Mouse (Mus musculus) lung, embryonic 16.5 days (tissue): ENCODE data around the gene Gin1. TPM values are rescaled to one million over a fixed set of nuclear protein-coding genes. Genes with fewer than 3 reads are reported as not detected.

Source experiments
- ATAC-seq: fragments of 200-750 bp; cut with Nextera tagmentation; 2 replicates; pipeline ENCODE4 v1.8.0; 2017; ENCODE audit warnings: low read depth, mild to moderate bottlenecking, moderate library complexity
- H3K27ac ChIP-seq: fragments of 300-500 bp; sonication (generic); 2 replicates; pipeline ENCODE4 v1.5.1; 2014; ENCODE audit warnings: mild to moderate bottlenecking, control low read depth, low read length
- H3K27me3 ChIP-seq: fragments of 300-500 bp; sonication (generic); 2 replicates; pipeline ENCODE4 v1.6.1; 2014; ENCODE audit warnings: low read depth, low read length, mixed read lengths; ENCODE audit not compliant: control insufficient read depth, insufficient read depth
- H3K36me3 ChIP-seq: fragments of 300-500 bp; sonication (generic); 2 replicates; pipeline ENCODE4 v1.6.1; 2014; ENCODE audit warnings: low read length; ENCODE audit not compliant: control insufficient read depth, insufficient read depth
- H3K4me1 ChIP-seq: fragments of 300-500 bp; sonication (generic); replicated peaks from 2 replicates; pipeline ENCODE4 v1.6.1; 2014; ENCODE audit warnings: low read length, mixed read lengths; ENCODE audit not compliant: control insufficient read depth, insufficient read depth
- H3K4me2 ChIP-seq: fragments of 300-500 bp; sonication (generic); 2 replicates; pipeline ENCODE4 v1.6.1; 2014; ENCODE audit warnings: low read depth, low read length, control low read depth
- H3K4me3 ChIP-seq: fragments of 300-500 bp; sonication (generic); 2 replicates; pipeline ENCODE4 v1.5.1; 2014; ENCODE audit warnings: mild to moderate bottlenecking, low read length, control low read depth
- H3K9ac ChIP-seq: fragments of 300-500 bp; sonication (generic); 2 replicates; pipeline ENCODE4 v1.6.1; 2014; ENCODE audit warnings: low read length, control low read depth
- H3K9me3 ChIP-seq: fragments of 300-500 bp; sonication (generic); 2 replicates; pipeline ENCODE4 v1.6.1; 2016; ENCODE audit warnings: low read length; ENCODE audit not compliant: control insufficient read depth
- WGBS: fragments of 180-500 bp; shearing (Covaris S2); extraction: QIAGEN DNeasy Blood & Tissue Kit; methylation state at CpG from one replicate; pipeline ENCODE4 v1.1.7; 2014; 5-methylcytosine and 5-hydroxymethylcytosine counted together
- polyA plus RNA-seq: library from polyadenylated mRNA; unstranded; fragments of >200 nt; fragmentation: Nextera tagmentation; extraction: Ambion mirVana; gene quantifications from 2 replicates; pipeline ENCODE4 v1.2.1, GENCODE M21; 2015

Gene Gin1
- polyA plus RNA-seq, 1 experiment from 2014 or later, result 20.2 TPM

GRCm38 (mm10) chr1:97802207-97802902 lies 32.4 kb downstream of the Gin1 start:
- whole genome bisulfite sequencing, result 34% methylated on average over 4 of the region's 4 CpGs
- Histone ChIP-seq H3K4me3 (no peak overlapping the region), H3K9ac (no peak overlapping the region), H3K27ac (no peak overlapping the region), H3K9me3 (no peaks in the 10 kb centered on the region), H3K36me3 (no peaks in the 10 kb centered on the region), H3K4me2 (no peak overlapping the region), H3K4me1 (no peaks in the 10 kb centered on the region), H3K27me3 (no peaks in the 10 kb centered on the region)
- ATAC-seq, result no peak

GRCm38 (mm10) chr1:97804520-97804919 lies 34.5 kb downstream of the Gin1 start:
- Histone ChIP-seq H3K4me2 (no peak overlapping the region), H3K36me3 (no peaks in the 10 kb centered on the region), H3K27ac (no peak overlapping the region), H3K4me1 (no peaks in the 10 kb centered on the region), H3K9ac (no peak overlapping the region), H3K9me3 (no peaks in the 10 kb centered on the region), H3K4me3 (no peak overlapping the region), H3K27me3 (no peaks in the 10 kb centered on the region)
- no peak for ATAC-seq

GRCm38 (mm10) chr1:97809255-97809912 lies 39.4 kb downstream of the Gin1 start:
- Histone ChIP-seq H3K27me3 (no peaks in the 10 kb centered on the region), H3K9me3 (no peaks in the 10 kb centered on the region), H3K4me2 (no peak overlapping the region), H3K9ac (no peak overlapping the region), H3K4me1 (no peaks in the 10 kb centered on the region), H3K36me3 (no peaks in the 10 kb centered on the region), H3K27ac (no peak overlapping the region), H3K4me3 (no peak overlapping the region)
- ATAC-seq, result no peak
- 26% methylated on average over 2 of the region's 2 CpGs for WGBS

GRCm38 (mm10) chr1:97821282-97821681 lies 51.3 kb downstream of the Gin1 start:
- 82% methylated on average over 3 of the region's 3 CpGs for WGBS
- ATAC-seq, result no peak
- Histone ChIP-seq H3K4me3 (no peak overlapping the region), H3K4me1 (no peaks in the 10 kb centered on the region), H3K4me2 (no peak overlapping the region), H3K27me3 (no peaks in the 10 kb centered on the region), H3K9ac (no peak overlapping the region), H3K27ac (no peak overlapping the region), H3K36me3 (peaks cover 7% of the 10 kb centered on the region), H3K9me3 (no peaks in the 10 kb centered on the region)

GRCm38 (mm10) chr1:97822203-97822602 lies 52.2 kb downstream of the Gin1 start:
- H3K4me1 ChIP-seq, result no peaks in the 10 kb centered on the region
- H3K27me3 ChIP-seq, result no peaks in the 10 kb centered on the region
- H3K36me3 ChIP-seq, result peaks cover 7% of the 10 kb centered on the region
- H3K9ac ChIP-seq, result no peak overlapping the region
- H3K4me3 ChIP-seq, result no peak overlapping the region
- H3K9me3 ChIP-seq, result no peaks in the 10 kb centered on the region
- WGBS, result 59% methylated on average over 5 of the region's 5 CpGs
- no peak for ATAC-seq
- no peak overlapping the region for H3K27ac ChIP-seq
- H3K4me2 ChIP-seq, result no peak overlapping the region

- Histone ChIP-seq H3K36me3 (no peaks in the 10 kb centered on the region), H3K4me2 (no peak overlapping the region), H3K27ac (no peak overlapping the region), H3K9ac (no peak overlapping the region), H3K4me1 (no peaks in the 10 kb centered on the region), H3K4me3 (no peak overlapping the region), H3K27me3 (no peaks in the 10 kb centered on the region), H3K9me3 (no peaks in the 10 kb centered on the region)
- no peak for ATAC-seq
- 93% methylated on average over 7 of the region's 7 CpGs for WGBS
Measured at GRCm38 (mm10) chr1:97822904-97823303, 52.9 kb downstream of the Gin1 start.

- peak; percentile 64 for ATAC-seq
- WGBS, result 51% methylated on average over 2 of the region's 2 CpGs
- no peaks in the 10 kb centered on the region for H3K27me3 ChIP-seq
- H3K4me3 ChIP-seq, result no peak overlapping the region
- no peak overlapping the region for H3K9ac ChIP-seq
- no peaks in the 10 kb centered on the region for H3K4me1 ChIP-seq
- H3K27ac ChIP-seq, result no peak overlapping the region
- H3K9me3 ChIP-seq, result no peaks in the 10 kb centered on the region
- no peaks in the 10 kb centered on the region for H3K36me3 ChIP-seq
- H3K4me2 ChIP-seq, result no peak overlapping the region
Measured at GRCm38 (mm10) chr1:97827566-97827965, 57.6 kb downstream of the Gin1 start.

- Histone ChIP-seq H3K27ac (no peak overlapping the region), H3K9me3 (no peaks in the 10 kb centered on the region), H3K9ac (no peak overlapping the region), H3K27me3 (no peaks in the 10 kb centered on the region), H3K4me1 (peaks cover under 1% of the 10 kb centered on the region), H3K4me2 (no peak overlapping the region), H3K4me3 (no peak overlapping the region), H3K36me3 (no peaks in the 10 kb centered on the region)
- no peak for ATAC-seq
- 89% methylated on average over 5 of the region's 5 CpGs for WGBS
Measured at GRCm38 (mm10) chr1:97828087-97828486, 58.1 kb downstream of the Gin1 start.

- peak; percentile 74 for ATAC-seq
- Histone ChIP-seq H3K9ac (no peak overlapping the region), H3K27ac (peak overlapping the region; percentile 66), H3K36me3 (no peaks in the 10 kb centered on the region), H3K4me1 (peaks cover 9% of the 10 kb centered on the region), H3K9me3 (no peaks in the 10 kb centered on the region), H3K27me3 (no peaks in the 10 kb centered on the region), H3K4me2 (no peak overlapping the region), H3K4me3 (no peak overlapping the region)
- 56% methylated on average over 5 of the region's 5 CpGs for WGBS
Measured at GRCm38 (mm10) chr1:97833466-97834353, 63.7 kb downstream of the Gin1 start.
